Mouse (Mus musculus) liver, embryonic 14.5 days (tissue): ENCODE data around the gene Tmem221.

Experiments used
- CTCF ChIP-seq: IDR thresholded peaks from 2 replicates; pipeline ENCODE4 v1.5.1; 2016; ENCODE audit warnings: antibody characterized with exemption, low read depth, control low read depth
- EP300 ChIP-seq: IDR thresholded peaks from 2 replicates; pipeline ENCODE4 v1.6.1; 2016; ENCODE audit warnings: antibody characterized with exemption, low read depth

GRCm38 (mm10) chr8:71525226-71526050 lies 33.2 kb downstream of the Tmem221 start, which contains the start of gene Ccdc194:
- TF ChIP-seq CTCF (no peak), EP300 (no peak)
